ENCODE assay signal across 12 mouse cellular contexts in the genomic region with DNA sequence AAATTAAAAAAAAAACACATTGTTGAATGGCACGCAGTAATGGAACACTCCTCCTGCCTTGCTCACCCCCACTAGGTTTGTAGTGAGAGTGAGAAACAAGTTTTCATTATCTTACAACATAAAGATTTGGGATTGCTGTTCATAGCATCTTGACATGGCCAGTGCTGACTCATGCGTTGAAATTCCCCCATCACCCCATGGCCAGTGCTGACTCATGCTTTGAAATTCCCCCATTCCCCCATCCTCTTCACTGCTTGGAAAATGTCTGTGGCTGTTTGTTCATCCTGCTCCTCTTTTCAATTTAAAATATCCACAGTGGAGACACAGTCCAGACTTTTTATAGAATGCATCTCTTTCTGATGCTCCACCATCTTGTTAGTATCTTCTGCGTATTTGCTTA.
"Had no signal": no experiment of that assay in that cellular context is flagged by ENCODE, and none has a peak within 500 bp of the region (broad histone marks: within the 10 kb centered on the region; RNA-seq: fewer than 3 reads in every experiment).

No protein-coding gene starts in this region.

- ATAC-seq: lung, postnatal 0 days; midbrain, embryonic 13.5 days had no signal

- H3K4me3 ChIP-seq: limb, embryonic 10.5 days; liver, embryonic 15.5 days; midbrain, embryonic 13.5 days had no signal

- H3K36me3 ChIP-seq: limb, embryonic 10.5 days; liver, embryonic 15.5 days; midbrain, embryonic 13.5 days had no signal

- DNase-seq: kidney, postnatal 14 days; lung, adult 2 months; lung, postnatal 36 days; right cerebral cortex, adult 18-20 months; right cerebral cortex, postnatal 25 days; thymus, adult 2 months; thymus, postnatal 25 days had no signal

- H3K4me1 ChIP-seq: liver, embryonic 15.5 days had no signal

- H3K9ac ChIP-seq: liver, embryonic 15.5 days; midbrain, embryonic 13.5 days had no signal

- H3K27me3 ChIP-seq: liver, embryonic 15.5 days had no signal

- H3K4me2 ChIP-seq: liver, embryonic 11.5 days; liver, embryonic 15.5 days; midbrain, embryonic 13.5 days had no signal

- H3K9me3 ChIP-seq: limb, embryonic 10.5 days; liver, embryonic 15.5 days; midbrain, embryonic 13.5 days had no signal

- H3K27ac ChIP-seq: limb, embryonic 10.5 days; liver, embryonic 15.5 days; midbrain, embryonic 13.5 days had no signal
